Mouse (Mus musculus) ovary, adult 18-20 months (tissue): ENCODE data around the gene Fam98b.

ENCODE experiments used
- DNase-seq: peaks from one replicate; pipeline ENCODE4 v3.0.0; 2022; ENCODE audit warnings: low spot score, mixed read lengths

The Fam98b gene

DNA sequence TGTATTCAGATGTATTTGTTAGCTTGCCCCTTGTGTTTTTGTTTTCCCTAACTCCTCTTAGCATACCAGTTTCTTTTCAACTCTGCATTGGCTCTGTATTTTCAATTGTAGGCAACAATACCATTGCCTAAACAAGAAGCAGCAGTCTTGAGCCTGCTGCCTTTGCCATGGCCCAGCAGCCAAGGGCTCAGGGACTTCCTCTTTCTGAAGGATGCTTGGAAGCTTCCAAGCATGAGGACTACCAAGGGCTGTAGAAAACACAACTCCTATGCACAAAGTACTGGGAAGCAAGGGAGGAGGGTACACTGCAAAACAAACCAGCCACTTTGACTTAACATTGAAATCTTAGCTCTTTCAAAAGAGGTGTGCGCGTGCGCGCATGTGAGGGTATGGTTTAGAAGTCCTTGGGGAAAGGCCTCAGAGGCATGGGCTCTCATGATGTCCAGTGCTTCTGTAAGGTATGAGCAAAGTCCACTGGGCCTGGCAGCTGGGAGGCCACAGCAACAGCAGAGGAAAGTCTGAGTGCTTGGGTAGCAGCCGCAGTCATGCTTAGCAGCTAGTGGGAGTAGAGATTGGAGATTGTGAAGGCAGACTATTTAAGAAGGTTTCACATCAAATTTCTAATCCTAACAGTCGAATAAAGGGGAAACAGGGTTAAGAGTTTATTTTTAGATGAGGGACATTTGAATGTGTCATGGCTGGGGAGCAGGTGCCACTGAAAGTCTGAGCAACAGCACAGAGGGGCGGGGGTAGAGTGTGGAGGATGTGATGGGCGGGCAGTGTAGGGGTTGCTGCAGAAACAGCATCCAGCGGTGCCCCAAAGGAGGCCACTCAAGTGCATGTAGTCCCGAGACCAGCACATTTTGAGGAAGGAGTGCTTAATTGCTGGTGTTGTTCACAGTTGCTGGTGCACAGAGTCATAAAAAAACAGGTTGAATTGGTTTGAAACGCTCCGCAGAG lies 54.1 kb downstream of the Fam98b start:
- no peak for DNase-seq

DNA sequence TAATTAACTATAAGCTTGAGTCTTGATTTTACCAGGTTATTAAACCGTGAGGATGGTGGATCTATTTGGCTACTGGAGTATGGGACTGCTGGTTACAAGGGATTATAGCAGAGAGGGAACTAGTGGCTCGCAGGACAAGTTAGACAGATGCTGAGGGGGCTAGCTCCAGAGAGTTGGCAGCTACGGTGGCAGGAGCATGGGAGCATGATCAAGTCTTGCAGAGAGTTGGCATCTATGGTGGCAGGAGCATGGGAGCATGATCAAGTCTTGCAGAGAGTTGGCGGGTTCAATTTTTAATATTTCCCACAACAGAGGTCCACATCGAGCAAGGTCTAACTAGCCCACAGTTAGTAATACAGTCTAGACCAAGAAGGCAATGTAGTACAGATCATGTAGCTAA lies 55.4 kb downstream of the Fam98b start:
- DNase-seq, result no peak

DNA sequence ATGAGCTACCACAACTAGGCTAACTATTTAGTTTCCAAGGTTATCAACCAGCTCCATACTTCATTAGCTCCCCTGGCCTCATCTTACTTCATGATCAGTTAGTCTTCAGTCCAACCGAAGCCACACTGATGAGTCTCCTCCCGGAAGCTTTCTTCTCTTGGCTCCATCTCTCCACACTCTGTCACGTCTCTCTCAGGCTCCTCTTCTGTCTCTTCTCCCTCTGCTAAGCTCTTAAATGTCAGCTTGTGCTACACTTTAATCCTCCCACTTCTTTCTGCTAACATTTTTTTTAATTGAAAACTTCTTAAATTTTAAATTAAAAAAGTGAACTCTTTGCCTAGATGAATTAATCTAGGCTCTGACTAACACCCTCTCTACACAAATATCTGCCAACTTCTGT lies 58.4 kb downstream of the Fam98b start:
- DNase-seq, result no peak

DNA sequence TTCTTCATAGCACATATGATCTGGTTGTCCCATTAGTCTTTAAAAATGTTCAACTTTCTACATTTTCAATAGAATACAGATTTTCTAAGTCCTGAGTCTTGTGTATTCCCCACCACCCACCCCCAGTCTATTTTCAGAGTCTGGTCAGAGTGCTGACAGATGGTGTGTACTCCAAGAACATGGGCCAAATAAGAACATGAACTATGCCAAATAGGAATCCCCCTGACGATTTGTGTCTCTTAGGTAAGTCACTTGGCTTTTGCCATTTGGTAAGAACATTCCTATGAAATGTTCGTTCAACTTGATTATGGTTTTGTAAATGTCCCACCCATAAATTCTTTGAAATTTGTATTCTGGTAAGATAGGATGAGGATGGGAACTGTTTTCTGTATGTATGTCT lies 59.5 kb downstream of the Fam98b start:
- DNase-seq, result no peak

DNA sequence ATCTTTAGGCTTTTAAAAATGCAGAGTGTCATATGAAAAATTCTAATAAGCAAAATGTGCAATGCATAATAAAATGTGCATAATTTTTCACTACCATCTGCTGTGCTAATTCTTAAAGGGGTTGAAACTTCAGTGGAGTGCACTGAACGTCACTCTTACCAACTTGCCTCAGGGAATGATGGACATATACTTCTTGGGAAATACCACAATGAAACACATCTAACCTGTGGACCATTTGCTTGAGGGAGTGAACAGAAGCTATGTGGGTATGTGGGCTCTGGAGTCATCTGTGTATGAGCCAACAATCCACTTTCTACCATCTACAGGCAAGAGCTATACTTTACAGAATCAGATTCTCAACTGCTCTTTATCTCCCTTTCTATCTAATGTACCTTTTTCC lies 61.8 kb downstream of the Fam98b start:
- no peak for DNase-seq

DNA sequence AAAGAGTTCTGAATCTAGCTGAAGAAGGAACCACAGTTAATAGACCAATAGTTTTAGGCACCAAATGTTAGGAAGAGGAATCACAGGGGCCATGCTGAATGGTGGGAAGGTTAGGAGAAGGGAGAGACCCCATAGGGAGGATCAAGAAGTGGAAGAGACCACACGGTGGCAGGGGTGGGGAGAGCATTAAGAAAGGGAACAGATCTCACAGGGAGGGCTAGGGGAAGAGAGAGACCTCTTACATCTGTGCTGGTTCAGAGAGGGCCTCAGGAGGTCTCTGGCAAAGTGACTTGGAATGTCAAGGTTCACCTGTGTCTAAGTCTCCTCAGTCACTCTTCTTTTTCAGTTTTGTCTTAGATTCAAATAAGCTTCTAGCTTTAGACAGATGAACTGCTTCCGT lies 62.5 kb downstream of the Fam98b start:
- no peak for DNase-seq

DNA sequence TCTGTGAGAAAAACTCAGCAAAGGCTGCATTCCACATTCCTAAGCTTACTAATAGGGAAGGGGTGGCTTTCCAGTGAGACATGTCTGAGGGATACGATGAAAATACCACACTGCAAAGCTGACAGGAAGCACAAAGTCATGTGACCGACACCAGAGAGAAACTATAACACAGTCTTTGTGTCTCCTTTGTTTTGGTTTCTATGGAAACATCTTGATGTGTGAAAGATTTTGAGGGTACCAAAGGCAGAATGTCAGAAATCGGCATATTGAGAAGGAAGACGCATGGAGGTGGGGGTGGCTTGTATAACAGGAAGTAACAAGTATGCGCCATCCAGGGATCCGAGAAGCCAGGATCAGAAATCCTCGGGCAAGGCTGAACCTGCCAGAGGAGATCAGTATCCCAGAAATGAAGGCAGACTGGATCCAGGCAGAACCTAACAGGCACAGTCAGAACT lies 62.9 kb downstream of the Fam98b start:
- DNase-seq, result no peak

DNA sequence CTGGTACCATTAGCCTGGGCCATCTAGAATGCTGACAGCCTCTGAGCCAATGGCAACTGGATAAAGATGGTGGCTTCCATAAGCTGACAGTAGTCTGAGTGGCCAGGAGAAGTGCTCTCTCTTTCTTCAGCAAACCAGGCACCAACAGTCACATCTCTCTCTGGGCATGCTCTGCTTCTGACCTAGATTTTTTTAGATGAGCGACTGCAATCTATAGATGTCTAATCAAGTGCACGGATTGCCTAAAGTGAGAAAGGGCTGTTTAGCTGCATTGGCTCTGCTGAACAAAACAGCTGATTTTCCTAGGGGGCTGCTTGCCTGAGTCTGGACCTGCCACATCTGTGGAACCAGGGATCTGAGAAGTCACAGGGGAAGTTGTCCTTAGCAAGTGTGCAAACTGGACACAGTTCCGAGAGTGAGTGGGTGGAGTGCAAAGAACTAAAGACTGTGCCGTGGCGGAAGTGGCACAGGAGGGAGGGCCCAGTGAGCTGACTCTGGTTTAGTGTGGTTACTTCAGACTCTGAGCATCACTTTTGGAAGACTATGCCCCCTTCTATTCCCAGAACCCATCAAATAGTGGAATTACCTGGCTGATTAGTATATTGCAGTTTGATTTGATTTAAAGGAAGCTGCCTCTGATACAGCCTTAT lies 64.2 kb downstream of the Fam98b start:
- DNase-seq, result no peak

DNA sequence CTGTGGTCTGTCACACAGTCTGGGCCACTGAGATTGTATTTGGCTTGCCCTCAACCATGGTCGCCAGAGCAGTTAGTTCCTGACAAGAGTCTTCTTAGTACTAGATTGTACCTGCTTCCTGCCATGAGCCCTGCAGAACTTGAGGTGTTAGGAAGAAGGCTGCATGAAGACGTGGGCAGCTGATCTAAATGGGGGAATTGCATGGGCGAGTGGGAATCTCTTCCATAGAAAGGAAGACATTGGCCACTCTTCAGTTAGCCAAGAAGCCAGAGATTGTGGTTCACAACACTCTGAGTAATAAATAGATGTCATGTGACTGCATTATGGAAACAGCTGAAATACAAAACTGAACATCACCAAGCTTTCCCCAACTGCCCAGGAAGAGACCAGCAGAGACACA lies 69.5 kb downstream of the Fam98b start:
- no peak for DNase-seq
